Mouse (Mus musculus) megakaryocyte progenitor cell, adult 5-6 weeks (primary cell): ENCODE measurements at regions not wholly inside any gene's neighbourhood (a gene's known extent, or its start where the extent isn't known, plus 50 kb on each side); places are given as distances from the start of the nearest gene placed in this dataset.

Source experiments
- ATAC-seq: replicated peaks from 2 replicates; pipeline ENCODE4 v1.8.0; 2016; ENCODE audit warnings: mild to moderate bottlenecking, moderate TSS enrichment, inconsistent platforms; ENCODE audit not compliant: poor library complexity

DNA sequence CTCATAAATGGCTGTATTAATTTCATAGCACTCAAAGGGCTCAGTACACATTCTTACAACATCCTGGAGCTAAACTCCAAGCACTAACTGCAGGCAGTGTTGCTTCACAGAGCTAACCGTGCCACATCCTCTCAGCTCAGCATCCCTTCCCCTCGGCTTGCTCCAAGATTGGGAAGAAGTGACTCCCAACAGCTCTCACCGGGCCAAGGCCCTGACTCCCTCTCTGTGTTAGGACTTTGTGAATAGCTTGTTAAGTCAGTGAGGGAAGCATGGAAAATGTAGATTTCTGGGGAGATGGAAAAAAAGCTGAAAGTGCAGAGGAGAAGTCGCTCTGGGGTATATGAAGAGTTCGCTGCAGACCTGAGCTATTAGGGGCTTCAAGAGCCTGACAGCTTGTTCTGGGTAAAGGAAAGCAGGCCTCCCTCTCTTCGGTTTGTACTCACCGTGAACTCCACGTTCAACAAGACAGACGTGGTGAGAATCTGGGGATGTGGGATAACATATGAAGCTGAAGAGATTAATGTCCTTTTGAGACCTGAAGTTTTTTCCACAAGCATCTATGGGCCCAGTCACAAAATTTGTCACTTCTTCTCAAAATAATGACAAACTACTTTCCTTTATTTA lies 213.5 kb upstream of the Sfrp2 start:
- no peak for ATAC-seq

DNA sequence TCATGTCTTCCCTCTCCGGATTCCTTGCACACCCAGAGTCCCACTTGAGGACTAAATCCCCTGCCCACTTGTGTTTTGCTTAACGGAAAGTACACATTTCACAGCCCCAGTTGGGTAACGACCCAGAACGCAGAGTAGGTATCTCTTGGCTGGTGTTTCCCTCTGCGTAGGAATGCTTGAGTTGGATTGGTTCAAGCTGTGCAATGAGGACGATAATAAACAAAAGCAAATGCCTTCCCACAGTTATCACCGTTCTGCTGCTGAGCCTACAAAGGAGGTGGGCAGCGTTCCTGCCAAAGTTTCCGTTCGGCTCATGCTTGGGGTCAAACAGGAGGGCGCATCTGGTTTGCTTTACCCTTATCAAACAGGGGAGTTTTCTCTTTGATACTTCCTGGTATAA lies 212.3 kb upstream of the Sfrp2 start:
- no peak for ATAC-seq

DNA sequence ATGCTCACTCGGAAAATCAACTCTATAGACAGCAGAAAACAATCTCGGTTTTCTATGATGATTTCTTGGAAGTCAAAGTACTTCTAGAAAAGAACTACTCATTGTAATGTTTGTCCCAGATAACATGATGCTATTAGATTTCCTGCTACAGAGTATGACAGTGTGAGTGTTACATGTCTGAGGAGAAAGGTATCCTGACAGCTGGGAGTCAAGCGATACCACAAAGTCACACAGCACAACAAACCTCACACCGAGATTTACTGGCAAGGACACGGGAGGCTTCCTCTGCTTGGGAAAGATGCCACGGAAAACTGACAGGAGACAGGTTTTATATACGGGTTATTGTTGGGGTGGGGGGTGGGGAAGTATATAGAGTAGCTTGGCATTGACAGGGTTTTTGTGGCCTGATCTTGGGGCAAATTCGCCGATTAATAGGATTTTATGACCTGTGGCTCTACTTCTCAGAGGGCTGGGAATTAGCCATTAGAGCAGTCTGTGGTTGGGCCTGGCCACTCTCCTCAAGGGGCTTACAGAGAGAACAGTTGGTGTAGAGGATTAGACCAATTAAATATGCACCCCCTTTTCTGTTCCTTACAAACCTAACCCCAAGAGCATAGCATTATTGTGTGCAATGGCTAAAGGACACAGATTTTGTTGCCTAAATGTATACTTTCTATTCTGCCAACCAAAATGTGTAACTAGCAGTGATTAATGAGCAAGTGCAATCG lies 209.2 kb upstream of the Sfrp2 start:
- ATAC-seq, result no peak

DNA sequence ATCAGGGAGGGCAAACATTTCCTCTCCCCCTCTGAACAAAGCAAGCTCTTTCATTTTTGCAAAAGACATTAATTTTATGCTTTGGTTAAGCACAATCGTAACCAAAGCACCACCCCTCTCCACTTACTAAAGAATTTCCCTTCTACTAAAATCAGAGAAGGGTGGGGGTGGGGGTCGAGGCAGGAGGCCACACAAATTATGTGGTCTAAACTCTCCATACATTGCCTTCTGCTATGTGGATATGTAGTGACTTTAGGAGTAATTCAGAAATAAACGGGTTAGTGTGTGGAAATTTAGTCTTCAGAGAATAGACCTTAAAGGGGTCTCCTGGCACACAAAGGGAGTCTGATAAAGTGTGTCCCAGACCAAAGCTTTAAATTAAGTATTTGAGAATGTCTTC lies 204.1 kb upstream of the Sfrp2 start:
- no peak for ATAC-seq

DNA sequence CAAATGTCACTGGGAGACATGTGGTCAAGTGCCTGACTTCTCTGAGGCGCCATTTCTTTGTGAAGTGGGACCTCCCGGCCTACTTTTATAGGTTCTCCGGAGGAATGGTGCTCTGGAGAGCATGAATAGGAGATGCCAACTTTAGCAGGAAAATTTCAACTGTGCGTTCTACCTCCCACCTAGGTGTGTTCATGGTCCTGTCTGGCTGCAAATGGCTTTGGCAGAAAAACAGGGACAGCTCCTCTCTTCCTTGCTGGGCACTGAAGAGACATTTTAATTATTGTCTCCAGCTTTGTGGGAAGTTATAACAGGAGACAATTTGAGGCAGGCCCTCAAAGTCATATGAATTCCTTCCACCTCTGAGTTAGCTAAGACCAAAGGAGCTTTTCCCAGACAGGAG lies 190.6 kb upstream of the Sfrp2 start:
- ATAC-seq, result no peak

DNA sequence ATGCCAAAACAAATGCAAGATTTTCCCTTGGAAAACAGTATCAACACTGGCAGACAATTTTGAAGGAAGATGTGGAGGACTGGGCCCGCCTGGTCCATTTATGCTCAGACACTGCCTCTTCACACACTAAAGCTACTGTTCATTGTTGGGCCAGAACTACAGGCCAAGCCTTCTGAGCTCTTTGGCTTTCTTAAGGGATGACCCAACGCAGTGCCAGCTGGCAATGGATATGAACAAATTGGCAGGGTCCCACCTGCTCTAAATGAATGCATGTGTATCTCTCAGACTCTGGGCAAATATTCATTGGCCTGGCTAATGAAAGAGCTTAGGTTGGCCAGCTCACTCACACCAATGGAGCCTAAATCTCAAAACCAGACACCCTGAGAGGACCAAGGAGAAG lies 190.0 kb upstream of the Sfrp2 start:
- no peak for ATAC-seq

DNA sequence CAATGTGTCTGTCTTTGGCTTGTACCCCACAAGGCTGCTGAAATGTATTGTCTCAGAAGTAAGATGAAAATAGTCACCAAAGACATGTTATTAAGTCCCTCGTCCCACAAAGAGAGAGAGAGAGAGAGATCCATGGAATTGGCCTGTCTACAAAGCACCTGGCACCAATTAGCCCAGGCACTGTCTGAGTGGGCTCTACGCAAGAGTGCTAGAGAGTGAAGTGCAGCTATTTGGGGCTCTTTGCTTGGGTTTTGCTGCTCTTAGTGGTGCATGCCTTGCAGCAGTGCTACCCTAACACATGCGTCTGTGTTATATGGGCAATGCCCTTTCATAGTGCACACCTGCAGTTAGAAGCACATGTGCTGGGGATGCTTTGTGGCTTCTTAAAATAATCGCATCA lies 185.4 kb upstream of the Sfrp2 start:
- no peak for ATAC-seq

DNA sequence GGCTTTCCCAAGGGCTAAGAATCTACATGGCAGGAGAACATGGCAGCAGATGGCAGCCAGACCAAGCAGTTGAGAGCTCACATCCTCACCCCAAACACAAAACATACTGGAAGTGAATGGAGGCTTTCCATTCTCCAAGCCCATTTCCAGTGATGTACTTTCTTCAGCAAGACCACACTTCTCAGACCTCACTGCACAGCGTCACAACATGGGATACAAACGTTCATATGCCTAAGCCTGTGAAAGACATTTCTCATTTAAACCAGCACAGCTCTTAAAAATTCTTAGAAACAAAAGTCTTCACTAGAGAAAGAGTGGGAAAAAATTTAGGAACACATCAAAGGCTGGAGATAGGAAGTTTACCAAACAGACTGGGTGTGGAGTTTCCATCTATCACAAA lies 183.9 kb upstream of the Sfrp2 start:
- ATAC-seq, result no peak

DNA sequence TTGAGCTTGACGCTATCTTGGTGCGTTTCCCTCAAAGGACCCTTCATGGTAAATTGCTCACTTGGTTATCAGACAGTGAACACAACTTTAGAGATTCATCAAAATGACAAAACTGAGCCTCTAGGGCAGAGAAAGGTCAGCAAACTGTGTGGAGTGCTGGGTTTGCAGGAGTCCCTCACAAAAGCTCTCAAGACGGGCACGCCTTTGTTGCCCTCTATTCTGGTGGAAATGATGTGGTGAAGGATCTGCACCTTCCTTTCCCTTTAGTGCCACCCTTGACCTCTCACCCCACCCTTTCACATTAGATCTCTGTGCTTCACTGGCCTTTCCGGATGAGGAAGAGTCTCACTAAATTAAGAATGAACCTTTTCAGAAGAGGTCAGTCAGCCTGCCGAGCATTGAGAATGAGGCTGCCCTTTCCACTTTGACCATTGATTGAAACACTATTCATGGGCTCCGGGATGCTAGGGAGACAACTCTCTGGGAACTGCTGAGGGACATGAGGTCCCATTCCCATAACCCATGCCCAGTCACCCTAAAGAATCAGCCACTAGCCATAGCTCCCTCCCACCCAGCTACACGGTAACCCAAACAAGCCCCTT lies 182.9 kb upstream of the Sfrp2 start:
- no peak for ATAC-seq

DNA sequence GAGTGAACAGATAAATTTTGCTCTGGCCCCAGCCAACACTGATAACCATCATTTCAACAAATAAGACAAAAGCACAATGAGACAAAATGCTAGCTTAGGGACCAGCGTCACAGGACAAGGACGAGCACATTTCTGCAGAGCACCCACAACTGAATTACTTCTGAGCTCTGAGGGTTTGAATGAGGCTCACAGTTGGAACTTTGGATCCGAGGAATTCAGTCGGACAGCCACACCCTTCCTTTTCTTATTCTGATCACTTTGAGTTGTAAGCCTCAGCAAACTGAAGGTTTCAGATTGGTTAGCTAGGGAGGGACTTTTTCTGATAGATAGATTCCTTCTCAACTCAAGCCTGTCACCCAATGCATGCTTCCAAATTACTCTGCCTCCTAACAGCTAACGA lies 180.0 kb upstream of the Sfrp2 start:
- ATAC-seq, result no peak

DNA sequence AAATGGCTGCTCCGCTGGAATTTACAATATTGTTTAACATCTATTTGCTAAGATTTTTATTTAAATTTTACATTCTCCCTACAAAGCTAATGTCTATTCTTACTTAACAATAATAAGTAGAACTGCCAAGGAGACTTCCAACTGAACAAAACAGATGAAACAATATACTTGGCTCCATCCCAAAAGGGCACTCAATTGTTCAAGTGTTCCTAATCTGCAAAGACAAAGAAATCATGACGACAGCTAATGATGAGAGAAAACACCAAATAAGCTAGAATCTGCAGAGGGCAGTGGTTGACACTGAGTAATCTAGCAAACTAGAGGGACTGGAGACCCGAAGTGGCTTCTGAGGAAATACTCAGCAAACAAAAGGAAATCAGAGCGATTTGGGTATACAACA lies 179.6 kb upstream of the Sfrp2 start:
- ATAC-seq, result no peak

DNA sequence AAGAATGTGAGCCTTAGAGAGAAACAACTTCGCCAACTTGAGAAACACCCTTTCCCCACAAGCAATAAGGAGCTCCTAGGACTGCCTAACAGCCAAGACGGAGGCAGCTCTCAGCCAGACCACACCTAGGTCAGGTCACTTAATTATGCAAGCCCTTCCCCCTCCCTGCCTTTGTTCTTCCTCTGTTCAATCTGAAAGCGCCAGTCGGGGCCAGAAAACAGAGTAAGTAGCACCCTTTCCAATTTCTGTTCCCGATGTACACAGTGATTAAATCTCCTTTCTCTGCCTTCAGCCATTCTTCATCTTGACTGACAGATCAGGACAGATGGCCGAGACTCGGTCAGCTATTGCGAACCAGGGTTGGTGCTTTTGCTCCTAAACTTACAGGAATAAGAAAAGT lies 177.0 kb upstream of the Sfrp2 start:
- ATAC-seq, result no peak

DNA sequence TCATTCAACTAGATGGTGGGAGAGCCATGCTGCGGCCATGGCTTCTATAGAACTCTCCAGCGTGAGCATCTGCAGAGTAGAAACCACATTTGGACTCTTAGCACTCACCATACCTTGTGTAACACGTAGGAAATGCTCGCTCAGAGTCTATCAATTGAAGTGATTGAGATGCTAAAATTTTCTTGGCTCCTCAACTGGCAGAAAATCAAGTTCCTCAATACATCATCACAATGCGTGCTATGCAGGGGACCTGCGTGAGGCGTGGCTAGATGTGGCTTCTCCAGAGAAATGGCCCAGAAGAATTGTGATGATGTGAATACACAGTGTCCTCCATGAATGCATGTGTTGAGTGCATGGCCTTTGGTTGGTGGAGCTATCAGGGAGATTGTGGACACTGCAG lies 174.9 kb upstream of the Sfrp2 start:
- no peak for ATAC-seq

DNA sequence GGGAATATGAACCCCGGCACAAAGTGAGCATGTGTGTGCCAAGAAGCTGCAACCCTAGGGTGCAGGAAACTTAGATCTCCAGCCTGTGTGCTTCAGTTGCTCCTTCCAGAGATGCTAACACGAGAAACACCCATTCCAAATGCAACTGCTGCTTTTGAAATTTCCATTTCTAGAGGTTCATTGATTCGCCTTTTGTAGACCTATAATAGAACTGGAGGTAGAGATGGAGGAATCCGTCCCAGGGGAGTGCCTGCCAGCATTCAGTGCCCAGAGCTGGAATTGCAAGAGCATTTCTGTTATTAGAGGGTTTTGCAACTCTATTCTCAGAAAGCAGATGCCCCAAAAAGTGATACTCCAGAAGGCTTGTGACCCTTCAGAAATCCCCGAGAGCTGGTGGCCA lies 172.8 kb upstream of the Sfrp2 start:
- ATAC-seq, result no peak

DNA sequence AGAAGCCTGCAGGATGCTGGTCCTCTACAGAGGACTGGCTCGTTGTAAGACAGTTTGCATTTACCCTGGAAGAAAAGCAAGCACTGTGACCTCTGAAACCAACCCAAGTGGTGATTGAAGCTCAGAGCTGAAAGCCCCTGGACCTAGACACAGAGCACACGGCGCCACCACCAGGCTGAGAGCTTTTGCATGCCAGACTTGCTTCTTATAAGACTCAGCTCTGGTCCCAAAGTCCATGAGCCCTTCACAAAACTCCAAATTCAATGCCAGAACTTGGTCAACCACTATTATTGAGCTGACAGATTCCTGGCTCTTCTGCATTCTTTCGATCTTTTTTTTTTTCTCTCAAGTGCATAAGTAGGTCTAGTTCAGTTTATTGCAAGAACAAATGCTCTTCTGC lies 164.6 kb upstream of the Sfrp2 start:
- no peak for ATAC-seq

DNA sequence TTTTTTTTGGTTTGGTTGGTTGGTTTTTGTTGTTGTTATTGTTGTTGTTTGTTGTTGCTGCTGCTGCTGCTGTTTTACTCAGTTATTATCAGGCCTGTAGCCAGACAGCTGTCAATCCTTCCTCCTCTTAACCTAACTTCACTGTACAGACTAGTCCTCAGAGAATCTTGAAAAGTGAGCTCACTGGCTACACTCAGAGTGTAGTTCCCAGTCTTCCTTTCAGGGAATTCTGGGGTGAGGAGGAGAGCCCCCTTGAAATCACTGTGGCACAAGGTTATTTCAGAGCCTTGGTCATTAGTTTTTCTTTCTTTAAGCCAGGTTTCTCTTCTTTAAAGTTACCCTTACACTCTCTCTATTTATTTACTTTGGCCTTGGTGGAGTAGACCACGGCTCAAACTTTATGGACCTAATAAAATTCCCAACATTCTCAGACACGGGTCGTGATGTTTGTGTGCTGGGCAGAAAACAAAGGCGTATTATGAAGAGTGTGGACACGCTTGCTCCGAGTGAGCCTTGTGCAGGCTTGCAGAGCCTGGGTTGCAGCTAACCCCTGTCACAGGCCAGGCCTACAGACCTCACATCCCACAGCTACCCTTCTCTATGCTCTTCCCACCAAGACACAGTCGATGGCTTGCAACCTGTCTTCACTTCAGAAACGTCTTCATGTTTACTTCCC lies 156.9 kb upstream of the Sfrp2 start:
- ATAC-seq, result no peak

DNA sequence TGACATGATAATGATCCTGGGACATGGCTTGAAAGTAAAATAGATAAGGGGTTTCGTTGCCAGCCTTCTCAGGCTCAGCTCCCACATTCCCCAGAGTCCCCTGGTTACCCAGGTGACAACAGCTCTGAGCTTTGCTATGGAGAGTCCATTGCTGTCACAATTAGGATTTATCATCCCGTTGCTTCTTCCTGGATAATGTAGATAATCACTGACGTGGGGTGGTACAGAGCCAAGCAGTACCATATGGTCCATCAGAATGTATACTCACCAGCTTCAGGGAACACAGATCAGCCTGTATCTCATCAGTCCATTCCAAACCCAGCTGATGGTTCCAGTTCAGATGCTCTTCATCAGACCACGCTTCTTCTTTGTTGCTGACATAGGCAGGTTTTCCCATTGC lies 145.7 kb upstream of the Sfrp2 start:
- ATAC-seq, result no peak

DNA sequence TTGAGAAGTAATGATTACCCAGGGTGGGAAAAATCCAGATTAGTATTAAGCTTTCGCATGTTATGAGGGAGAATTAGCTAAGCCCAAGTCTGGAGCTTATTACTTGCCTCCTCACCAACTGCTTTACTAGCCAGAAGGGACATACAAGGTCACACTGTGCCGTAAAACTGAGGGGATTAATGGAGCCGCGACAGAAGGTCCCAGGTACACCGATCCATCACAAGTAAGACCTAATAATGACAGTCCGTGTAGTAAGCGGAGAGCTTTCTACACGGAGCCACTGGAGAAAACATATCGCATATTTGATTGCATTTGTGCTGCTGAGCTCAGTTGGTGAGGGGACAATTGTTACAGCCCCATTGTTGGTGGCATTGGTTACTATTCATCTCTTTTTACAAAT lies 133.1 kb upstream of the Sfrp2 start:
- no peak for ATAC-seq

DNA sequence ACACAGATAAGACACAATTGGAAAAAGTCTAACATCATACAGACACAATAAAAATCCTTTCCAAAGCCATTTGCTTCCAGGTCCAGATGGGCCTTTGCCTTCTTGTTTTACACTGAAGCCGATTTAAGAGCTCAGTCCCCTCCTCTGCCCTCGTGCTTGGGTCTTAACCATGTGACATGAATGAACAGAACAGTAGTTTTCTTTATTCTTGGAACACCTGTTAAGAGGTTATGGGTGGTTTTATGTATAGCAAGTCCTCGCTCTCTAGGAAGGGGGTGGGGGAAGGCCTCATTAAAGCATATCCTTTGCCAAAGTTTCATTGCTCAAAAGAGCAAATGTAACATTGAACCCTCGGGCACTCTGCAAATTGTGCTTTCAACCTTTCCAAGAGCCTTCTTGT lies 125.7 kb upstream of the Sfrp2 start:
- no peak for ATAC-seq

DNA sequence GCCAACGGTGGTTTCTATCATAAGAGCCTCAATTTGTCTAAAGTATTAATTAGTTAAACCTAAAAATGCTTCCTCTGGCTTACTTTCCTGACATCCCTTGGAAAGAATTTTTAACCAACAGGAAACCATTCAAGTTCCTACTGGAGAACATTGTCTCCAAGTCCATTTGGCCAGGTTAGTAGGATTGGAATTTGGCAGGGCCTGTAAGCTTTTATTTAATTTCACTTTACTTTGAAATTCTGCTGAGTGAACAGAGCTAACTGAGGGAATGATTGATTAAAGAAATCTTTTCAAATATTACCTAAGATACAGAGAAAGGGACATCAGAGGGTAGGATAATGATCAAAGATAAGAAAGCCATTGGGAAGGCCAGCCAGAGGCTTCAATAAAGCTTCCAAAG lies 102.4 kb upstream of the Sfrp2 start:
- ATAC-seq, result no peak

DNA sequence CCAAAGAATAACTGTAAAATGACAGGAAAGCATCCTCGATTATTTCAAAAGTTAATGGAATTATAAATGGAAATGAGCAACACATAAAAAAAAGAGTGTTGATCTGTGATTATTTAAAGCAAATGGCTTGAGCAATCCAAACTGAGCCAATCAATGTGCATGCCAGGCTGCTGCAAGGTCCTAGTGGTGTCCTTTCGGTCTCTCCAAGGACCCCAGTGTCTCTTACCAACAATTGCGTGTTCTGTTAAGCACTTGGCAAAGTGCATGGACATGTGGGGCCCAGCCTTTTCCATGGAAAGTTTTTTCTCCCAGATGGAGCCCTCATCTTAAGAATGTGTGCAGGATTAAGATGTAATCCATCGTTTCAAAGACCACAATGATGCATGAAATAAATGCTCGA lies 90.0 kb upstream of the Sfrp2 start:
- no peak for ATAC-seq

DNA sequence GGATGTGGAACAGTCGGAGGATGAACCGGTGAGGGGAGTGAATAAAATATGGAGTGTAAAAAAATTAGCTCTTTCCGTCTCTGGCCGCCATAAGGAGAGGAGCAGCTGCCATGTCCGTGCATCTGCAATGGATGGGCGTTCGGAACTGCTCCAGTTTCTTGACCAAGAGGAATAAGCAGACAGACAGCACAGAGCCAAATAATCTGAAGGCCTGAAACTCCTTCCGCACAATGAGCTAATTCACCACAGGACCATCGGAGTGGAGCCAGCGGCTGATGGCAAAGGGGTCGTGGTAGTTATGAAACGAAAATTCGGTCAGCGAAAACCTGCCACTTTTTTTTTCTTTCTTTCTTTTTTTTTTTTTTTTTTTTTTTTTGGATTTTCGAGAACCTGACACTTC lies 79.5 kb upstream of the Sfrp2 start:
- no peak for ATAC-seq
